Mouse (Mus musculus) urinary bladder, adult 18-20 months (tissue): ENCODE data around the gene Psmc3.
"Not testable (repeated sequence)": the region's sequence is repeated elsewhere in the genome, so short reads cannot be mapped to it uniquely, and the experiment has no call there.

Experiments used
- DNase-seq, 2 experiments: peaks; one replicate each; pipeline ENCODE4 v3.0.0; 2022; ENCODE audit warnings: low spot score in 2 of 2, mixed read lengths in 2 of 2

Gene Psmc3

GRCm38 (mm10) chr2:91053934-91054382, at the start of gene Psmc3:
Gene Psmc3, plus strand, starts transcription at chr2:91054009.
- DNase-seq = peak; percentile 95

- DNase-seq = no peak
These were observed 45.3 kb upstream of the Psmc3 start for GRCm38 (mm10) chr2:91008536-91008935.

GRCm38 (mm10) chr2:91013881-91014280, 39.9 kb upstream of the Psmc3 start:
- DNase-seq = no peak

- DNase-seq = no peak
These were observed 38.4 kb upstream of the Psmc3 start for GRCm38 (mm10) chr2:91015386-91015785.

GRCm38 (mm10) chr2:91018061-91018788, 35.6 kb upstream of the Psmc3 start:
- no peak for DNase-seq

GRCm38 (mm10) chr2:91019911-91020310, 33.9 kb upstream of the Psmc3 start:
- no peak for DNase-seq

- DNase-seq = not testable (repeated sequence)
These were observed 31.5 kb upstream of the Psmc3 start for GRCm38 (mm10) chr2:91022266-91022665.

- no peak for DNase-seq
These were observed 30.7 kb upstream of the Psmc3 start for GRCm38 (mm10) chr2:91023131-91023530.

GRCm38 (mm10) chr2:91023956-91024355, 29.9 kb upstream of the Psmc3 start:
- no peak for DNase-seq

GRCm38 (mm10) chr2:91025081-91025516, 28.7 kb upstream of the Psmc3 start:
- no peak for DNase-seq

- no peak for DNase-seq
These were observed 27.3 kb upstream of the Psmc3 start for GRCm38 (mm10) chr2:91026491-91026890.

- DNase-seq = no peak
These were observed 26.2 kb upstream of the Psmc3 start for GRCm38 (mm10) chr2:91027391-91028214.

- no peak for DNase-seq
These were observed 22.6 kb upstream of the Psmc3 start for GRCm38 (mm10) chr2:91031216-91031615.

- DNase-seq = no peak
These were observed 20.8 kb upstream of the Psmc3 start for GRCm38 (mm10) chr2:91033000-91033399.

- no peak for DNase-seq
These were observed 18.4 kb upstream of the Psmc3 start, which contains the start of gene Rapsn for GRCm38 (mm10) chr2:91035385-91035784. Gene Rapsn, plus strand, starts transcription at chr2:91035620.

- DNase-seq = no peak
These were observed 12.0 kb upstream of the Psmc3 start for GRCm38 (mm10) chr2:91041786-91042185.

GRCm38 (mm10) chr2:91042651-91043398, 11.0 kb upstream of the Psmc3 start:
- DNase-seq = no peak

GRCm38 (mm10) chr2:91044727-91045126, 9.1 kb upstream of the Psmc3 start:
- no peak for DNase-seq

GRCm38 (mm10) chr2:91045805-91046204, 8.0 kb upstream of the Psmc3 start:
- not testable (repeated sequence) for DNase-seq

GRCm38 (mm10) chr2:91047359-91047758, 6.5 kb upstream of the Psmc3 start:
- no peak for DNase-seq

- no peak for DNase-seq
These were observed 1.9 kb upstream of the Psmc3 start for GRCm38 (mm10) chr2:91051917-91052316.

GRCm38 (mm10) chr2:91052752-91053151, 1.1 kb upstream of the Psmc3 start:
- DNase-seq = no peak
